Mouse (Mus musculus) embryo, embryonic 11 days (tissue): ENCODE results near the gene Cenps.
"Not testable (repeated sequence)": the region's sequence is repeated elsewhere in the genome, so short reads cannot be mapped to it uniquely, and the experiment has no call there.

Source experiments
- DNase-seq: peaks from one replicate; pipeline ENCODE4 v3.0.0-alpha.2; 2015

Gene Cenps

GRCm38 (mm10) chr4:149155711-149156110, 18.3 kb upstream of the Cenps start:
- no peak for DNase-seq

GRCm38 (mm10) chr4:149154859-149155258, 17.4 kb upstream of the Cenps start:
- no peak for DNase-seq

- DNase-seq: no peak
Measured at GRCm38 (mm10) chr4:149150721-149151120, 13.3 kb upstream of the Cenps start.

GRCm38 (mm10) chr4:149150256-149150655, 12.8 kb upstream of the Cenps start:
- DNase-seq: no peak

GRCm38 (mm10) chr4:149149611-149150010, 12.2 kb upstream of the Cenps start:
- DNase-seq: peak; percentile 42

- no peak for DNase-seq
Measured at GRCm38 (mm10) chr4:149149196-149149595, 11.8 kb upstream of the Cenps start.

GRCm38 (mm10) chr4:149148084-149148483, 10.7 kb upstream of the Cenps start:
- no peak for DNase-seq

GRCm38 (mm10) chr4:149147528-149147927, 10.1 kb upstream of the Cenps start:
- DNase-seq: no peak

GRCm38 (mm10) chr4:149145151-149145550, 7.7 kb upstream of the Cenps start:
- no peak for DNase-seq

- DNase-seq: peak; percentile 90
Measured at GRCm38 (mm10) chr4:149144459-149144858, 7.0 kb upstream of the Cenps start.

GRCm38 (mm10) chr4:149143594-149143993, 6.2 kb upstream of the Cenps start:
- DNase-seq: no peak

- DNase-seq: no peak
Measured at GRCm38 (mm10) chr4:149138515-149138914, 1.1 kb upstream of the Cenps start.

GRCm38 (mm10) chr4:149136116-149136850, 1.1 kb downstream of the Cenps start:
- DNase-seq: no peak

GRCm38 (mm10) chr4:149133395-149133794, 4.0 kb downstream of the Cenps start:
- no peak for DNase-seq

GRCm38 (mm10) chr4:149131789-149132565, 5.5 kb downstream of the Cenps start:
- DNase-seq: no peak

GRCm38 (mm10) chr4:149131021-149131752, 6.2 kb downstream of the Cenps start:
- DNase-seq: no peak

- no peak for DNase-seq
Measured at GRCm38 (mm10) chr4:149128467-149128866, 9.0 kb downstream of the Cenps start.

GRCm38 (mm10) chr4:149126663-149127062, 10.8 kb downstream of the Cenps start, which contains the start of gene Cort:
Gene Cort (minus strand): TSS chr4:149126763.
- no peak for DNase-seq

- no peak for DNase-seq
Measured at GRCm38 (mm10) chr4:149126115-149126509, 11.3 kb downstream of the Cenps start.

GRCm38 (mm10) chr4:149125341-149126114, 11.9 kb downstream of the Cenps start:
- no peak for DNase-seq

- no peak for DNase-seq
Measured at GRCm38 (mm10) chr4:149123432-149123831, 14.0 kb downstream of the Cenps start.

GRCm38 (mm10) chr4:149119978-149120562, 17.4 kb downstream of the Cenps start:
- DNase-seq: not testable (repeated sequence)
